Mouse (Mus musculus): ENCODE results near the gene Brinp3.

- TF ChIP-seq POLR2A (IDR thresholded peaks at IDR 0.05; ENCODE audit: control insufficient read depth, extremely low read depth, insufficient read depth, low read length, poor library complexity) (no peak), CTCF (IDR thresholded peaks at IDR 0.05; ENCODE audit: borderline replicate concordance, control insufficient read depth, extremely low read depth, insufficient read depth, low read length, poor library complexity) (no peak)
Measured at GRCm38 (mm10) chr1:146528572-146528971, 34.0 kb downstream of the Brinp3 start.

Data from thymus, adult 2 months (tissue).